Mouse (Mus musculus): ENCODE measurements around the gene Eipr1.

Eipr1 gene

DNA sequence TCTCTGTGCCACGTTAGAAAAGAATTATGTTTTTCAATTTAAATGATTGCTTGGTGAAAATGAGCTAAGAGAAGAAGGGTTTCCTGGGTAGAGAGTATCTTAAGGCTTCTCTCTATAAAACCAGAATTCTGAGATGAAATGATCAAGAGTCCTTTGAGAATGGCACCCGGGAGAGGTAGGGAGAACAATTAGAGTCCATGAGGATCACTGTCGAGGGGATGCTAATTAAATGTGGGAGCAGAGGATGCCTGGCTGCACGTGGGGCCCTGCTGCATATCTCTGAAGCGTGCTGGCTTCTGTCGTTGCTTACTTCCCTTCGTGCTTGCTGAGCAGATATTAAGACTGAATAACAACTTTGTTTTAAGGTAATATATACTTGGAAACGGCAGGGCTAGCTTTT lies 23.5 kb downstream of the Eipr1 start:
- DNase-seq (ENCODE audit: low read depth, low spot score): no peak

- DNase-seq (ENCODE audit: low read depth, low spot score): no peak
Measured at GRCm38 (mm10) chr12:28775627-28776026, 24.0 kb downstream of the Eipr1 start.

- DNase-seq (ENCODE audit: low read depth, low spot score): no peak
Measured at GRCm38 (mm10) chr12:28780180-28780579, 28.6 kb downstream of the Eipr1 start.

DNA sequence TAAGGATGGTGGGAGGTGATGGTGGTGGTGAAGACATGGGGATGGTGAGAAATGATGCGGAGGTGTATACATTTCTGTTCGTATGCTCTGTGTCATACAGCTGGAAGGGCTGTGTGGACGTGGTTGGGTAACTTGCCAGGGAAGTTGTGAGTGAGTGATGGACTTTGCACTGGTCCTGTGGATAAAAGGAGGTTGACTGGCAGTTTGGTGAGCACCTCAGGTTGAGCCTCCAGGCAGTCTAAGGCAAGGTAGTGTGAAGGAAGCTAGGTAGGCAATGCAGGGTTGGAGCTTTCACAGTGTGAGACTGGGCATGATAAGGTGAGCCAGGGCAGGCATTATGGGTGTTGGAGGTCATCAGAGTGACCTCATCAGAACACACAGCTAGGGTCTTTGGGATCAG lies 31.0 kb downstream of the Eipr1 start:
- DNase-seq (ENCODE audit: low read depth, low spot score): no peak

- DNase-seq (ENCODE audit: low read depth, low spot score): no peak
Measured at GRCm38 (mm10) chr12:28784355-28784754, 32.8 kb downstream of the Eipr1 start.

DNA sequence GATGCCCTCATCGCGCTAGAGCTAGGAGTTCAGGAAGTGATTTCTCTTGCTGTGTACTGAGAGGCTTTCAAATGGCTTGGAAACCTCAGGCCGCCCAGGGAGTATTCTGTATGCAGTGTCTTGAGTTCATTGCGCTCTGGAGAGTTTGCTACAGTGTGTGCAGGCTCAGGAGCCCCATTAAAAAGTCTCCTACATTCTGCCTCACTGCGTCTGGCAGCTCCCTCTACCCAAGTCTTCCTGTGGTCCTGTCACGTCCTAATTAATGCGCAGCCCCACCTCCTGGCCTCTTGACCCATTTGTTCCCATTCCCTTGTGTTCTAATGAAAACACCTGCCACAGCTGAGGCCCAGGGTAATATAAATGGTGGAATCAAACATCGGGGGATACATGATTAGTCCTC lies 33.3 kb downstream of the Eipr1 start:
- DNase-seq (ENCODE audit: low read depth, low spot score): no peak

DNA sequence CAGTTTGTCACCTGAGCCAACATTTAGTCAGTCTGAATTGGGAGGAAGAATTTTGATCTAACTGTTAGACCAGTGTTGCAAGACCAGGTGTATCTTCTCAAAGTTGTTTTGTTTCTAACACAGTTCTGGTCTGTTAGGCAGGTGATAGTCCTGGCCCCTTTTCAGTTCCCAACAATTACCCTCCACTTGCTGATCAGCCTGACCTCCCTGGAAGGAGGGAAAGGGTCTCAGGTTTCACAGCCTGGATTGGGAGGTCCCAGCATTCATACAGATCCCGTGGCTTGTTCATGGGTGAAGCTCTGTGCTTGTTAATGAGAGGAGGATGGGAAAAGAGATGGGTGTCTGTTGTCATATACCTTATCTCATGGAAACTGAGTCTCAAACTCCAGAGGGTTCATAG lies 33.7 kb downstream of the Eipr1 start:
- DNase-seq (ENCODE audit: low read depth, low spot score): no peak

DNA sequence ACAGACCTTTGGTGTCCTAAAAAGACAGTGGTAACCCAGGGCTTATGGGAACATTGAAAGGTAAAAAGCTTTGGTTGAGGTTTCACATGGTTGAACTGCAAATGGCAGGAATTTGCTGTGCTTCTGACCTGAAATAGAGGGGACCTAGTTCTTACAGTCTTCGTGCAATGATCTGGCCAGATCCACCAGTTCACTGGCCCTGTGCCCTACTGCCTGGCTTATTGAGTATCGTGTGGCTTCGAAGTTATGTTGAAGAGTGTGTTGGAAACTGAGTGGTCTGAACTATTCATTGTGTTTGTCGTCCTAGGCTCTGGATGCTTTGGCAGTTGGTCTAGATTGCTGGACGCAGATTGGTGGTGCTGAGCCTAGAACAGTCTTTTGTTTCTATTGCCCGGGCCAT lies 34.7 kb downstream of the Eipr1 start:
- DNase-seq (ENCODE audit: low read depth, low spot score): no peak

DNA sequence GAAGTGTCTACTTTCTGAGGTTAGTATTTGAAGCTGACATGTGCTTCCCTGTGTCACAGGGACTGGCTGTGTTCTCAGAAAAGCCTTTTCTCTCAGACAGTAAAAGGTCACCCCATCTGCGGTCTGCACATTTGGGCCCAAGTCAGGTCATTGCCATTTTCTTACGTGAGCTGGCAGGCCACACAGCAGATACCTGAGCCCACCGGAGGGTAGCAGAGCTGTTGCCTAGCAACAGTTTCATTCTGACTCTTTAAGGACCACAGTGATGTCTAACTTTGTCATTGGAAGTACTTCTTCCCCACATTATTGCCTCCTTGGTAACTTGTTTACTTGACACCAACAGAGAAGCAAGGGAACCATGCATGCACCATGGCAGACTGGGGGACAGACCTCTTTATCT lies 41.0 kb downstream of the Eipr1 start:
- DNase-seq (ENCODE audit: low read depth, low spot score): no peak

DNA sequence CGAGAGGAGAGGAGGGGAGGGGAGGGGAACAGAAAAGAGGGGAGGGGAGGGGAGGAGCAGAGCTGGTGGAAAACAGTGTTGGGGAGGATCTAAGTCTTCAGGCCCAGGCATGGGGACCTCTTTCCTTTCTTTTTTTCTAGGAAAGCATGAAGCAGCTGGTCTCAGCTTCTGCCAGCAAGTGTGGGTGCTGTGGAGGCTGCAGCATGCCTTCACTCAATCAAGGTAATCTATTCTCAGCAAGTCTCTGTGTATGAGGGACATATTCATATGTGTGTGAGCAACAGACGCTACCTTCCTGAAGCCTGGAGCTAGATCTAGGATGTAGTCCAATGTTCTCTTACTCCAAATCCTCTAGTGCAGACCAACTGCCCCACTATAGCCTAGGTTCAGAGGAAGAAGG lies 42.1 kb downstream of the Eipr1 start:
- no peak for DNase-seq (ENCODE audit: low read depth, low spot score)

- no peak for DNase-seq (ENCODE audit: low read depth, low spot score)
Measured at GRCm38 (mm10) chr12:28795041-28795440, 43.4 kb downstream of the Eipr1 start.

GRCm38 (mm10) chr12:28796881-28797420 lies 45.3 kb downstream of the Eipr1 start:
- DNase-seq (ENCODE audit: low read depth, low spot score): no peak

DNA sequence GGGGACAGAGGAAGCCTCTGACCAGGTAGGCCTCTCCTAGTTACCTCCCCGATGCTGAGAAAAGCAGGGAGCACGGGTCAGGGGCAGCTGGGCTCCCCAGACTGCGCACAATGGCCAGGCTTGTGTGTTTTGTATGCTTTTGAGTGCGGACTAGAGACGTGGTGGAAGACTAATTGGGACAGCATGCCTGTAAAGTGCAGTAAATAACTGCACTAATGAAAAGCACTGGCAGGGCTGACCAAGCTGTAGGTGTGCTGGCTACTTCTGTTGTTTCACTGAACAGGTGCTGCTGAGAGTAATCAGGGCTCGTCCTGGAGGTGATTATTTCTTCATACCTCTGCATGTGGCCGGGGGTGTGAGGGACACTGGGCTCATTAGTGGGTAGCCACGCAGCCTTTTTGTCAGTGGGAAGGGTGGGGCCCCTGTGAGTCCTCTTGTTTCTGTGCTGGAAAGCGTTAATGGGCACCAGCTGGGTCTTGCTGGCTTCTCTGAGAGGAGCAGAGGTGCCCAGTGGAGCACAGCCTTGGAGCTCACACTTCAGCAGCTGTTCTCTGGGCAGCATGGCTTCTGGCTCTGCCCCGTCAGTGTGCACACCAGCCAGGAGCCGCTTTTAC lies 48.3 kb downstream of the Eipr1 start:
- DNase-seq (ENCODE audit: low read depth, low spot score): no peak

GRCm38 (mm10) chr12:28800423-28800822 lies 48.8 kb downstream of the Eipr1 start:
- DNase-seq (ENCODE audit: low read depth, low spot score): no peak

GRCm38 (mm10) chr12:28800891-28801290 lies 49.3 kb downstream of the Eipr1 start:
- DNase-seq (ENCODE audit: low read depth, low spot score): no peak

DNA sequence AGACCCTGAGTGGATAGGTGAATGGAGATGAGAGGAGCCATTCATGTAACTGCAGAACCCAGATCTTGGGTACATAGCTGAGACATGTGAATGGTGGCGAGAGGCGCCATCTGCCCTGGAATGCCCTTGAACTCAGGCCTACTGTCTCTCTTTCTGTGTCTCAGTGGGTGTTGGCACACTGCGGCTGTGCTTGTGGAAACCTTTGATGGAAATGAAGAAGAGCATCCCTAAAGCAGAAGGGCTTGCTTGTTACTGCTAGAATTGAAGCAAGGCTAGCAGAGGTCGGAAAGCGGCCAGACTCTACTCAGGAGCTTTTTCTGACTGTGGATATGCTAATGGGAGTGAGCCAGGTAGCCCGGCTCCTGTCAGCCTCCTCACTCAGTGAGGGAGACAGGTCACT lies 50.1 kb downstream of the Eipr1 start:
- DNase-seq (ENCODE audit: low read depth, low spot score): no peak

GRCm38 (mm10) chr12:28803043-28803442 lies 51.4 kb downstream of the Eipr1 start:
- no peak for DNase-seq (ENCODE audit: low read depth, low spot score)

DNA sequence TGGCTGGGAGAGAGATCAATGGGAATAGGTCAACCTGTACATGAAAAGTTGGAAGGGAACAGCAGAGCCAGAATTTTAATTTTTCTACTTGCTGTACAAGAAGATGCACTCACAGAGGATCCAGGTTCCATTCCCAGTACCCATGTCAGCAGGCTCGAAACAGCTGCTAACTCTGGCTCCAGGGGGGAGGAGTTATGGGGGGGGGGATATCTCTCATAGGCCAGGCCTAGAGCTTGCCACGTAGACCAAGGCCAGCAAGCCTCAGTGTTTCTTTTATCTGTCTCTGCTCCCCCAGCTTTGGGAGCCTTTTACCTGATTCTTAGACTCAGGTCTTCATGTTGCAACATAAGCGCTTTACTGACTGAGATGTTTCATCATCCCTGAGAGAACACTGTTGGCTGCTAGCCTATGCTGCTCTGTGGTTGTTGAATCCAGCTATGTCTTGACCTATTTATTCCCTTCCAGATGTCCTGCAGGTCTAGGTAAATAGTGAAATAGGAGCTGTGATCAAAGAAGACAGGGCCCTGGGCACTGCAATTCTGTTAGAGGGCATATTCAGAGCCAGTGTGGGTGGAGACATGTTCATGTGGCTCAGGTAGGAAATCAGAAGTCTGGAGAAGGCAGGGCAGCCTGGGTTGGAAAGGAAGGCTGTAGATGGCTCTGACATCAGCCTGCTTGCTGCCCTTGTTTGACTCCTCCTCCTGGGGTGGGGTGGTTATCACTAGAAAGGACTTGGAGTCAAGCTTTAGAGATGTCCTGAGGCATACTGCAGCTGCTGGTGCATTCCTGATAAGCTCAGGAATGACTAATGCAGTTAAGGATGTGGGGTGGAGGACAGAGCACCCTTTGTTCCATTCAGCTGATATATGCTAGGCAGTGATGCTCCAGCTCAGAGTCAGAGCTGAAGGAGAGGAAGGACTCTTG lies 53.2 kb downstream of the Eipr1 start:
- DNase-seq (ENCODE audit: low read depth, low spot score): no peak

DNA sequence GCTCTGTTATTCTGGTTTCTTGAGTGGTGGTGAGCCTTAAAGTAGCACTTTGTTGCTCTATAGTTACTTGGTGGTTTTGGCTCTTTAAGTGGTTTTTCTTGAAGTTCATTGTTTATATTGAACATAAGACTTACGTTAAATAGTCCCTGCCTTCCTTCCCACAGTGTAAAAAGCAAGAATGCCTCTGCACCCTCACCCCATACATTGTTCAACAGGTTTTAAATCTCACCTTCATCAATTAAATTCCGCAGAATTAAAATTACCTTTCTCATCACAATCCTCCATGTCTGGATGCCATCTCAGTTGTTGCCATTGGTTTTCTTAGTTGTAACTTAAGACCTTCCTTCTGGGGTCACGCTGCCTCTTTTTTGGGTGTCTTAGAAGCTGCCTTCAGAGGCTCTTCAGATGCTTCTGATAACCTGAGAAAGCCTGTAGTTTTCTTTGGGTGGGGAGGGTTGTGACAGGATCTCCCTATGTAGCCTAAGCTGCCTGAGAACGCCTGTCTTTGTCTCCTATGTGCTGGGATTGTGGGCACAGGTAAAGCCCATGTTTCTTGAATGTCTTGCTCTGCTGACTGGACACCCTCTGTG lies 57.3 kb downstream of the Eipr1 start:
- no peak for DNase-seq (ENCODE audit: low read depth, low spot score)

GRCm38 (mm10) chr12:28809756-28810337 lies 58.2 kb downstream of the Eipr1 start:
- no peak for DNase-seq (ENCODE audit: low read depth, low spot score)

GRCm38 (mm10) chr12:28816681-28817426 lies 65.3 kb downstream of the Eipr1 start:
- DNase-seq (ENCODE audit: low read depth, low spot score): no peak

- no peak for DNase-seq (ENCODE audit: low read depth, low spot score)
Measured at GRCm38 (mm10) chr12:28817427-28817752, 65.8 kb downstream of the Eipr1 start.
